Mouse (Mus musculus): ENCODE data around the gene Il1f10. TPM values are rescaled to one million over a fixed set of nuclear protein-coding genes. Genes with fewer than 3 reads are reported as not detected.

Il1f10 gene
- polyA plus RNA-seq (2015; fragmentation: Nextera tagmentation; extraction: Ambion mirVana), result not detected in 2 replicates

GRCm38 (mm10) chr2:24290896-24291295 lies at the start of gene Il1f10:
TSS of gene Il1f10 (plus strand) at chr2:24291196.
- WGBS, result 78% methylated on average over 5 of the region's 5 CpGs
- H3K4me3 ChIP-seq, result no peak within 1 kb of the TSS
- no peak within 1 kb of the TSS for H3K9ac ChIP-seq
- H3K4me1 ChIP-seq, result no peaks in the 10 kb centered on the region
- H3K4me2 ChIP-seq (replicated peaks), result no peak within 1 kb of the TSS
- H3K9me3 ChIP-seq, result no peaks in the 10 kb centered on the region
- H3K27ac ChIP-seq, result no peak within 1 kb of the TSS
- no peaks in the 10 kb centered on the region for H3K36me3 ChIP-seq
- no peak for ATAC-seq (ENCODE audit: low FRiP score, low read depth)
- H3K27me3 ChIP-seq, result no peaks in the 10 kb centered on the region

- Histone ChIP-seq H3K36me3 (no peaks in the 10 kb centered on the region), H3K9me3 (no peaks in the 10 kb centered on the region), H3K27ac (no peak overlapping the region), H3K27me3 (no peaks in the 10 kb centered on the region), H3K4me1 (no peaks in the 10 kb centered on the region), H3K4me3 (no peak overlapping the region), H3K4me2 (replicated peaks) (no peak overlapping the region), H3K9ac (no peak overlapping the region)
- ATAC-seq (ENCODE audit: low FRiP score, low read depth), result no peak
- WGBS, result 88% methylated on average over 1 of the region's 1 CpGs
Observed at GRCm38 (mm10) chr2:24267503-24267902, 23.5 kb upstream of the Il1f10 start.

GRCm38 (mm10) chr2:24273619-24274018 lies 17.4 kb upstream of the Il1f10 start:
- ATAC-seq (ENCODE audit: low FRiP score, low read depth), result no peak
- no peak overlapping the region for H3K27ac ChIP-seq
- H3K9me3 ChIP-seq, result no peaks in the 10 kb centered on the region
- no peak overlapping the region for H3K4me2 ChIP-seq (replicated peaks)
- H3K4me1 ChIP-seq, result no peaks in the 10 kb centered on the region
- 74% methylated on average over 2 of the region's 2 CpGs for WGBS
- H3K4me3 ChIP-seq, result no peak overlapping the region
- no peaks in the 10 kb centered on the region for H3K36me3 ChIP-seq
- no peak overlapping the region for H3K9ac ChIP-seq
- no peaks in the 10 kb centered on the region for H3K27me3 ChIP-seq

- ATAC-seq (ENCODE audit: low FRiP score, low read depth), result no peak
- H3K4me1 ChIP-seq, result no peaks in the 10 kb centered on the region
Observed at GRCm38 (mm10) chr2:24275146-24275545, 15.8 kb upstream of the Il1f10 start.

GRCm38 (mm10) chr2:24276654-24277053 lies 14.3 kb upstream of the Il1f10 start, which contains the start of gene Il1f5:
TSS of gene Il1f5 (plus strand) at chr2:24276954.
- no peak for ATAC-seq (ENCODE audit: low FRiP score, low read depth)
- Histone ChIP-seq H3K4me1 (no peaks in the 10 kb centered on the region), H3K4me3 (no peak within 1 kb of the TSS), H3K9me3 (no peaks in the 10 kb centered on the region), H3K27ac (no peak within 1 kb of the TSS), H3K4me2 (replicated peaks) (no peak within 1 kb of the TSS), H3K9ac (no peak within 1 kb of the TSS), H3K36me3 (no peaks in the 10 kb centered on the region), H3K27me3 (no peaks in the 10 kb centered on the region)

More at GRCm38 (mm10) chr2:24275146-24275545, 15.8 kb upstream of the Il1f10 start:
- H3K27me3 ChIP-seq, result no peaks in the 10 kb centered on the region
- no peak overlapping the region for H3K9ac ChIP-seq
- no peak overlapping the region for H3K4me2 ChIP-seq (replicated peaks)
- WGBS, result 50% methylated on average over 1 of the region's 1 CpGs
- H3K9me3 ChIP-seq, result no peaks in the 10 kb centered on the region
- H3K27ac ChIP-seq, result no peak overlapping the region
- H3K36me3 ChIP-seq, result no peaks in the 10 kb centered on the region
- no peak overlapping the region for H3K4me3 ChIP-seq

- no peak overlapping the region for H3K4me3 ChIP-seq
- no peaks in the 10 kb centered on the region for H3K9me3 ChIP-seq
- H3K9ac ChIP-seq, result no peak overlapping the region
- H3K27me3 ChIP-seq, result no peaks in the 10 kb centered on the region
- 37% methylated on average over 1 of the region's 1 CpGs for WGBS
- H3K36me3 ChIP-seq, result no peaks in the 10 kb centered on the region
- H3K4me2 ChIP-seq (replicated peaks), result no peak overlapping the region
- H3K27ac ChIP-seq, result no peak overlapping the region
- no peak for ATAC-seq (ENCODE audit: low FRiP score, low read depth)
- no peaks in the 10 kb centered on the region for H3K4me1 ChIP-seq
Observed at GRCm38 (mm10) chr2:24294616-24295015, 3.6 kb downstream of the Il1f10 start.

GRCm38 (mm10) chr2:24296837-24297236 lies 5.8 kb downstream of the Il1f10 start:
- Histone ChIP-seq H3K4me3 (no peak overlapping the region), H3K9ac (no peak overlapping the region), H3K27ac (no peak overlapping the region), H3K4me1 (no peaks in the 10 kb centered on the region), H3K27me3 (no peaks in the 10 kb centered on the region), H3K4me2 (replicated peaks) (no peak overlapping the region), H3K36me3 (no peaks in the 10 kb centered on the region), H3K9me3 (no peaks in the 10 kb centered on the region)
- WGBS, result 6% methylated on average over 3 of the region's 3 CpGs
- ATAC-seq (ENCODE audit: low FRiP score, low read depth), result no peak

- ATAC-seq (ENCODE audit: low FRiP score, low read depth), result no peak
- Histone ChIP-seq H3K9ac (no peak overlapping the region), H3K27ac (no peak overlapping the region), H3K4me2 (replicated peaks) (no peak overlapping the region), H3K9me3 (no peaks in the 10 kb centered on the region), H3K4me3 (no peak overlapping the region), H3K27me3 (no peaks in the 10 kb centered on the region), H3K4me1 (no peaks in the 10 kb centered on the region), H3K36me3 (no peaks in the 10 kb centered on the region)
- 63% methylated on average over 6 of the region's 6 CpGs for WGBS
Observed at GRCm38 (mm10) chr2:24311302-24312001, 20.5 kb downstream of the Il1f10 start.

- Histone ChIP-seq H3K4me2 (replicated peaks) (no peak overlapping the region), H3K4me3 (no peak overlapping the region), H3K27ac (no peak overlapping the region), H3K27me3 (no peaks in the 10 kb centered on the region), H3K9ac (no peak overlapping the region), H3K36me3 (no peaks in the 10 kb centered on the region), H3K9me3 (no peaks in the 10 kb centered on the region), H3K4me1 (no peaks in the 10 kb centered on the region)
- 71% methylated on average over 1 of the region's 1 CpGs for WGBS
- ATAC-seq (ENCODE audit: low FRiP score, low read depth), result no peak
Observed at GRCm38 (mm10) chr2:24316919-24317318, 25.9 kb downstream of the Il1f10 start.

- no peak for ATAC-seq (ENCODE audit: low FRiP score, low read depth)
- H3K27me3 ChIP-seq, result no peaks in the 10 kb centered on the region
- no peak overlapping the region for H3K4me3 ChIP-seq
- 76% methylated on average over 4 of the region's 4 CpGs for WGBS
- H3K9ac ChIP-seq, result no peak overlapping the region
- H3K4me1 ChIP-seq, result no peaks in the 10 kb centered on the region
- H3K36me3 ChIP-seq, result no peaks in the 10 kb centered on the region
- no peak overlapping the region for H3K4me2 ChIP-seq (replicated peaks)
- no peak overlapping the region for H3K27ac ChIP-seq
- H3K9me3 ChIP-seq, result no peaks in the 10 kb centered on the region
Observed at GRCm38 (mm10) chr2:24317919-24318598, 27.1 kb downstream of the Il1f10 start.

- Histone ChIP-seq H3K27me3 (no peaks in the 10 kb centered on the region), H3K4me3 (no peak overlapping the region), H3K9me3 (no peaks in the 10 kb centered on the region), H3K27ac (no peak overlapping the region), H3K36me3 (no peaks in the 10 kb centered on the region), H3K4me1 (peaks cover 4% of the 10 kb centered on the region; the same call in 1 of the 2 replicates), H3K4me2 (replicated peaks) (no peak overlapping the region), H3K9ac (no peak overlapping the region)
- 64% methylated on average over 3 of the region's 3 CpGs for WGBS
- no peak for ATAC-seq (ENCODE audit: low FRiP score, low read depth)
Observed at GRCm38 (mm10) chr2:24335333-24335732, 44.3 kb downstream of the Il1f10 start.

GRCm38 (mm10) chr2:24336545-24336944 lies 45.5 kb downstream of the Il1f10 start, which contains the start of gene Il1rn:
TSS of gene Il1rn (plus strand) at chr2:24336853.
- ATAC-seq (ENCODE audit: low FRiP score, low read depth), result peak; percentile 51; the same call in 1 of the 2 replicates
- Histone ChIP-seq H3K4me1 (peaks cover 4% of the 10 kb centered on the region; the same call in 1 of the 2 replicates), H3K36me3 (no peaks in the 10 kb centered on the region), H3K4me2 (replicated peaks) (no peak within 1 kb of the TSS), H3K9ac (no peak within 1 kb of the TSS), H3K27me3 (no peaks in the 10 kb centered on the region), H3K4me3 (no peak within 1 kb of the TSS), H3K9me3 (no peaks in the 10 kb centered on the region), H3K27ac (no peak within 1 kb of the TSS)
- WGBS, result 60% methylated on average over 2 of the region's 2 CpGs

All from limb, embryonic 13.5 days (tissue).